Mouse (Mus musculus) embryo, embryonic 11 days (tissue): ENCODE measurements at regions not wholly inside any gene's neighbourhood (a gene's known extent, or its start where the extent isn't known, plus 50 kb on each side); places are given as distances from the start of the nearest gene placed in this dataset.

Experiments
- DNase-seq: peaks from one replicate; pipeline ENCODE4 v3.0.0-alpha.2; 2015

DNA sequence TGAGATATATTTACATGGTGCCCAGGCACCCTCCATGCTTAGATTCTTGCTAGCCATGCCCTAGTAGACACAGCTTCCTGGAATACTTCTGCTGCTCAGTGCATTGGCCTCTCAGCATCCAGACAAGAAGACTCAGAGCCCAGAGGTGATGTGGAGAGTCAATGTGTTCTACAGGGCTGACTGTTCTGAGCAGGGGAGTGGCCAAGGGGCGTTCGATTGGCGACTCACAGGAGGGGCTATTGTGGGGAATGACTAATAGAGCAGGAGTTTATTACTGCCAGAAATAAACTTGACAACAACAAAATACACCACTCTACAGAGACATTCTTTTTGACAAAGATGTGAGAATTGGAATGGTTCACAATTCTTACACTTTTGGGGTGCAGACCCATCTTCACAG, 156.3 kb downstream of the Mtx2 start:
- no peak for DNase-seq

DNA sequence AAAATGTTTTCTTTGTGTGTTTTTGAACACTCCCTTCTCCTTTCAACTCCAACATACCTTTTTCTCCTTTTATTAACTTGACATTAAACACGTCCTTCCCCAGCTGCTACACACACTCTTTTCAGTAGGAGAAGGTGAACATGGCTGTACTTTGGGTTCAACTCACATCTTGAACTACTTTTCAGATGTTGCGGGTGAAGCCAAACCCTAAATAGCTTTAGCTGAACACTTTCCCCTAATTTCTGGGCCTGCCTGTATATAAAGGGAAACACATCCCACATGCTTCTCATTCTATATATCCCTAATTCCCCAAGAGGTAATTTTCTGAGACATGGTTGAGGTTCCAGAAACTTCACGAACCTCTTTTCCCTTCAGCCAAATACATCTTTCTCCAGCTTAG, 168.2 kb downstream of the Mtx2 start:
- no peak for DNase-seq

DNA sequence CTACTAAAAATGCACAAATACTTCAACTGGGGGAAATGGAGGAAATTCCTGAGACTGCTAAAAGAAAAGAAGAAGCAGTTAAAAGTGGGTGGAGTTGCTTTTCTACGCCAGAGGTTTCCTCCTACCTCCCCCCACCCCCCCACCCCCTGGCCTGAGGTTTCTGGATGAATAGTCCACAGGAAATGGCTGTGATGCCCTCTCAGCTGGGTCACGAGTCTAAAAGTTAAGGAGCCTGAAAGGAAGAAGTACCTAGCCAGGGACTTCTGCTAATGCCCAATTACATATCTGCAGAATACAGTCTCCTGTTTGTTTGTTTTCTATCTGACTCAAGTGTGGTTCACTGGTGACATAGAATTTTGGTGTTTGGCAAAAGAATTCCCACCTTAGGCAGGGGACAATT, 169.4 kb downstream of the Mtx2 start:
- no peak for DNase-seq

DNA sequence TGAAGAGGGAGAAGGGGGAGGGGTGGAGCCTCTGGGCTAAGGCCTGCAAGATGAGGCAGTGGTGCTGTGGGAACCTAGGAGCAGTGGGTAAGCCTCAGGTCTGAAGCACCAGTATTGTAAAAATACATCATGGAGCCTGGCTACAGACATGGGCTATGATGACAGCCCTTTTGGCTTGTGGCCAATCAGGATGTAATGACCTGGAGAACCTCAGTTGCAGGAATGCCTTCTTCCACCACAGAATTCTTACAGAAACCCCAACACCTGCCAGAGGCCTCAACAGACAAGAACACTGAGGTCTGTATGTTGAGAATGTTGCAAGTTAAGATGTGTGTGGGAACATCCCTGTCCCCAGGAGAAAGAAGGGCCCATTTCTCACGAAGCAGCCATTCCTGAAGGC, 172.1 kb downstream of the Mtx2 start:
- no peak for DNase-seq

- DNase-seq, result peak; percentile 80
Measured at GRCm38 (mm10) chr2:75000368-75000796, 174.8 kb downstream of the Mtx2 start.

GRCm38 (mm10) chr2:75002562-75002961, 177.0 kb downstream of the Mtx2 start:
- no peak for DNase-seq

DNA sequence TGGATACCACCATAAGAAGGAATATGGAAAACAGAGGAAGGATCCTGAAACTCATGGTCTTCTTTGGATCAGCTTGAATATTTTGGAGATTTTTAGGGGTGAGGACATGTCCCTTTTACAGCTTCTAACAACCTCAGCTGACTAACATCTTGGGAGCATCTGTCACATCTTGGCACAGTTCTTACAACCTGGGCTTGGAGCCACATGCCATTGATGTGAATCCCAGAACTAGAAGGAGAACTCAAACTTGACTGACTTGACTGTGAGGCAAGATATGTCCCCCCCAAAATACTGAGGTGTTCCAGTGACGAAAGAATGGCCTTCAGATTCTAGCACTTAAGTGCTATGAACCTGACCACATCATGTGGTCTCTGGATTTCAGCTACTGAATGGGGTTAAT, 182.5 kb downstream of the Mtx2 start:
- DNase-seq, result no peak

DNA sequence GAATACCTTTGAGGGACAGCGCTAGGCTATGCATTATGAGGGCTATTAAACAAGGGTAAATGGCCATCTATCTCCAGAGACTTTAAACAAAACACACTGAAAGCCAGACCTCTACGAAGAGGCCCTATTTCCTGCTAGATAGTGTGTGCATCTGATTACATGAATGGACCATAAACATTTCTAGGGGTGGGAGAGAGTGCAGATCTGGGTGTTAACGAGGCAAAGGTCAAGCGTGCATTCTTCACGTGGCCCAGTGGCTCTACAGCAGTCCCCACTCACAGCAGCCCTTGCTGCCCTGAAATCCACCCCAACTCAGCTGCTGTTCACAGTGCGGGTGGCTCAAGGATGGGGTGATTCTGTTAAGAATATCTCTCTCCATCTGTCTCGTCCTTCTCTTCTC, 185.0 kb downstream of the Mtx2 start:
- no peak for DNase-seq

DNA sequence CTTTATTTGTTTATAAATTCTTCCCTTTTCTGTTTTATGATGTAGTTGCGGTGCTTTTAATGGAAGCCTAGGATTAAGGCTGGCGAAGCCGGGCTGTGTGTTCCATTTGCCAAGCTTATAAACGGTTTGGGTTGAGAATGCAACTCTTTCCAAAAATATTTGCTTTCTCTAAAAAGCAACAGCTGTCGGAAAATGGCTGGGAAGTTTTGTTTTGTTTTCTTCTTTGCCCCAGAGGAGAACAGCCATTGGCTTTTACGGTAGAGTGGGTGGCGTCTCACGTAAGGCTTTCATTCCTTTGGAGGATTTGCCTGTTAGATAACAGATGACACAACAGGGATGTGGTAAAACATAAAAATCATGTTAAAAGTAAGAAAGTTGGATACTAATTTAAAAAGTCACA, 186.4 kb downstream of the Mtx2 start:
- DNase-seq, result no peak

DNA sequence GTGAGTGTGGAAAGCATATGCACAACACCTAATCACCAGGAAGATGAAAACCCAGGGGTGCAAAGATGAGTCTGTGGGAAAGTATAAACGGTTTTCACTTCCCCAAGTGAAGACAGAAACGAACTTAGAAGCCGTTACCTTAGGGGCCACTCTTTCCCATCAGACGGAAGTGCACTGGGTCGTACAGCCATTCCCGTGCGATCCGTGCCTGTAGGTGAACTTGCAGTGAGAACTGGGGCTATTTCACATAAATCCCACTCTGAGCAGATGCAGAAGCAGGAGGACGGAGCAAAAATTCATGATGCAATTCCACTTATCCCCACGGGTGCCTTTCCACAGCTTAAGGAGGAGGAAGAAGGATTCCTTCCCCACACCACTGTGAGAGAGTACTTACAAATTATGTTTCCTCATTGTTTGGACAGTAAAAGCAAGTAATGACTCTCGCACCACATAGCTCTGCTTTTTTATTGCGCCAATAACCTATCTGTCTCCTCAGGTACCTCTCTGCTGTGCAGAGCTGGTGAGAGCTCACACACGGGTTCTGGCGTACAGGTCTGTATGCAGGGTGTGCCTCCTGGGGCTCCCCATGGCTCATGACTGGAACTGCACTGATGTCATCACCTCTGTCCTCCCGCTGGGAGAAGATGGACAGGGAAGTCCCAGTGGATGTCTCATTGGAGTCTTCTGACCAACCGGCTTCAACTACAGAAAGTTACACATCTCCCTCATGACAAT, 189.6 kb downstream of the Mtx2 start:
- no peak for DNase-seq

- no peak for DNase-seq
Measured at GRCm38 (mm10) chr2:75019459-75019858, 193.9 kb downstream of the Mtx2 start.

GRCm38 (mm10) chr2:75021639-75022038, 196.0 kb downstream of the Mtx2 start:
- DNase-seq, result peak; percentile 40

GRCm38 (mm10) chr2:75028151-75028550, 202.5 kb downstream of the Mtx2 start:
- DNase-seq, result no peak

- peak; percentile 57 for DNase-seq
Measured at GRCm38 (mm10) chr2:75029089-75029693, 203.6 kb downstream of the Mtx2 start.

GRCm38 (mm10) chr2:75034708-75035107, 209.1 kb downstream of the Mtx2 start:
- no peak for DNase-seq

DNA sequence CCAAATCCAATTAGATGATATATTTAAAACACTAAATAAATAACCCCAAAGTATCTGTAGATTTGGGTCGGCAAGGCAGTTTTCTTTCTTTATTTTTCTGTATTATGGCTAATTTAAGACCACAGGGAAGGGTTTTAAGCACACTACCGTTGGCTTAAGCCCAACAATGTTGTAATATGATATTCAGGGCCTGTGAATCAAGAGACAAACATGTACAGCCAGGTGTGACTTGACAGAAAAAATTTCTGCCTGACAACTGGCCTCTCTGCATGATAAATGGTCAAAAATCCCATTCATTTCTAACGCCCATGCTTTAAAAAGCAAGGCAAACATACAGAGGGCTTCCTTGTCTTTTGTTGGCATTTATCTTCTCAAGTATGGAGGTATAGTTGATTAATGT, 213.5 kb downstream of the Mtx2 start:
- DNase-seq, result no peak

- DNase-seq, result no peak
Measured at GRCm38 (mm10) chr2:75046892-75047291, 221.3 kb downstream of the Mtx2 start.

GRCm38 (mm10) chr2:75048071-75048470, 222.5 kb downstream of the Mtx2 start:
- DNase-seq, result no peak

DNA sequence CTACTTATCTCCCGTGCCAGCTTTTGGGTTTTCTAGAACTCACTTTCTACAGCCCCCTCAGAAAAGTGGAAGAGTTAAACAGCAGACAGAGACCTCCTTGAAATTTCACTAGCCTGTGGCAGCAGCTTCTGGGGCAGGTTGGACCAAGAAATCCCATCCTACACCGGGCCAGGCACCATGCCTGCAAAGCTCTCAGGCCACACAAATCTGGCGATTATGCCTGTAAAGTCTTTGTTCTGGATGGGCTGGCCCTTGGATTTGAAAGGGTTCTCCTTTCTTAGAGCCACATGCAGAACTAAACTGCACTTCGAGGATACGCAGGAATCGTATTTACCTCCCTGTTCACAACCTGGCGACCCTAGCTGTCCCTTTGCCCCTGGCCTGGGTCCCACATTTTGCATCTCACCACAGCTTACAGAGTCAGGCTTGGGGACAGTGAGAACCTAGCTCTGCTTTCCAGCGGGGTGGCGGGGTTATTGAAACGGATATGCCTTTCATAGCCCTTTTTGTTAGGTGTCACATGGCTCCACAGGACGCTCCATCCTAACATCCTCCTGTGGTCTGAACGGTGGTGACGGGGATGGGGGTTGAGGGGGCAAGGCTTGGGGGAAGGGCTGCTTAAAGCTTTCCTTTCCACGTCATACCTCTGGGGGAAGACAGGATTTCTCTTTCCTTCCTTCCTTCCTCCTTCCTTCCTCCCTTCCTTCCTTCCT, 229.0 kb downstream of the Mtx2 start:
- peak; percentile 63 for DNase-seq

DNA sequence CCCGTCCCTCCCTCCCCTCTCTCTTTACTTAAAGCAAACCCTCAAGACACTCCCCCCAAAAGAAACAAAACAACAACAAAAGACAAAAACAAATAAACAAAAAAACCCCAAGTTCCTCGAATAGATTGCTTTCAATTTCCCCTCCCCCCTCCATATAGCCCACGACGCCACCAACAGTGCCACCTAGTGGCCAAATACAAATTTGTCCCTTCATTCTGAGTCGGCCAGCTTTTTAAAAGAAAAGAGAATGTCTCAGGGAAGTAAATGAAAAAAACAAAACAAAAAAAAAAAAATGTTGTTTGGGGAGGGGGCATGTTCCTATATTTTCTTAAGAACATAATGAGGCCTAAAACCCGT, 229.6 kb downstream of the Mtx2 start:
- peak; percentile 85 for DNase-seq

DNA sequence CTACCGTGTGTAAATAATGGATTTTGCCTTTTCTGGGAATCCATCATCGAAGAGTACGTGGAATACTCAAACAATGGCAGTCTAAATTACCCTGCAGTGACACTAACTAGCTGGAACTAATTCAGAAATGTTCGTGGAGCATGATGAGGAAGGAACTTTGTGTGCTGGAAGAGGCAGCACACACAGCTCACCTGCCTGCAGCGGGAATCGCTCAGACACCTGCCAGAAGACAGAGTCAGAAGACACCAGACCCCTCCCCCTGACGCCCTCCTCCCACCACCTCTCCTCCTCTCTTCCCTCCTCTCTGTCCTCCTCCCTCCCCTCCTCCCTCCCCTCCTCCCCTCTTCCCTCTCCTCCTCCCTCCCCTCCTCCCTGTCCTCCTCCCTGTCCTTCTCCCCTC, 235.4 kb downstream of the Mtx2 start:
- DNase-seq, result no peak

- no peak for DNase-seq
Measured at GRCm38 (mm10) chr2:75061456-75062188, 236.0 kb downstream of the Mtx2 start.

DNA sequence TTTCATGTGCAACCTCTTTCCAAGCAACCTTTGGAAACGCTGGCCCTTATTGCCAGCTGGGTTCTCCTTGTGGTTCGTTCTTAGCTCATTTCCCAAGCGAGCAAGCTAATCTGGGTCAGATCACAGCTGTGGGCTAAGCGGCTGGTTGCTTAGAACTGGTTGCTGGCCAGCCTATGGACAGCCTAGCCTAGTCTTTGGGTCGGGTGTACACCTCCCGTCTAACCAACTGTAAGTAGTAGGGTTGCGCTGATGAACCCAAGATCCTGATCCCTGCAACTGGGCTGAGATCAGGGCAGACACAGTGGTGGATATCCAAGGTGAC, 236.5 kb downstream of the Mtx2 start:
- DNase-seq, result no peak
